8 mouse cellular contexts compared by ENCODE assay signal in genomic region chr5:149031199-149031750, GRCm38 (mm10). TPM values are rescaled to one million over a fixed set of nuclear protein-coding genes. Genes with fewer than 3 reads are reported as not detected.
DNase-seq lines count a peak whose midpoint lies in the region; ATAC-seq and TF ChIP-seq lines count a peak whose summit lies in the region.

No protein-coding gene starts in this region.

- no peaks in the 10 kb centered on the region for H3K9me3 ChIP-seq in embryonic facial prominence, embryonic 11.5 days (replicated peaks; ENCODE audit: control insufficient read depth, low read length)
- 0 out of 2 replicates have a peak, but pooled peaks cover 3% of the 10 kb centered on the region for H3K9me3 ChIP-seq in liver, embryonic 13.5 days (replicated peaks)

- no peaks in the 10 kb centered on the region for H3K36me3 ChIP-seq in embryonic facial prominence, embryonic 11.5 days (replicated peaks; ENCODE audit: control insufficient read depth, insufficient read depth, low read depth, low read length)
- no peaks in the 10 kb centered on the region for H3K36me3 ChIP-seq in kidney, adult 2 months (ENCODE audit: control insufficient read depth, insufficient read depth, low read length)
- no peaks in the 10 kb centered on the region for H3K36me3 ChIP-seq in liver, embryonic 13.5 days
- no peaks in the 10 kb centered on the region for H3K36me3 ChIP-seq in splenic B cell, adult 2 months (ENCODE audit: control insufficient read depth, insufficient read depth, low read length, poor library complexity, severe bottlenecking)

- H3K4me1 ChIP-seq in embryonic facial prominence, embryonic 11.5 days (ENCODE audit: control insufficient read depth, insufficient read depth, low read length): no peaks in the 10 kb centered on the region
- H3K4me1 ChIP-seq in kidney, adult 2 months (ENCODE audit: control insufficient read depth, insufficient read depth, low read length): no peaks in the 10 kb centered on the region
- peaks cover 32% of the 10 kb centered on the region for H3K4me1 ChIP-seq in liver, embryonic 13.5 days (replicated peaks)

- peak overlapping the region; percentile 25 for H3K4me3 ChIP-seq in embryonic facial prominence, embryonic 11.5 days (ENCODE audit: low read depth, low read length)
- peak overlapping the region; percentile 53 for H3K4me3 ChIP-seq in kidney, adult 2 months (ENCODE audit: insufficient read depth, low read depth, low read length)
- H3K4me3 ChIP-seq in liver, embryonic 13.5 days (replicated peaks): peak overlapping the region; percentile 62

- no peaks in the 10 kb centered on the region for H3K27me3 ChIP-seq in embryonic facial prominence, embryonic 11.5 days (ENCODE audit: control insufficient read depth, insufficient read depth, low read length)
- no peaks in the 10 kb centered on the region for H3K27me3 ChIP-seq in kidney, adult 2 months (replicated peaks; ENCODE audit: control insufficient read depth, insufficient read depth, low read length)
- H3K27me3 ChIP-seq in liver, embryonic 13.5 days: no peaks in the 10 kb centered on the region
- no peaks in the 10 kb centered on the region for H3K27me3 ChIP-seq in splenic B cell, adult 2 months (ENCODE audit: control insufficient read depth, insufficient read depth, low read length, poor library complexity, severe bottlenecking)

- TF ChIP-seq CTCF in kidney, adult 2 months (conservative IDR thresholded peaks at IDR 0.05; ENCODE audit: insufficient read depth, insufficient read length, low read depth, low read length): 0 out of 2 replicates have a peak, but pooled peaks have one; percentile 6

- peak; percentile 47 for DNase-seq in urinary bladder, postnatal 14 days (ENCODE audit: low spot score)
- DNase-seq in urinary bladder, postnatal 25 days (ENCODE audit: low spot score): no peak
- peak; percentile 56 for DNase-seq in embryonic facial prominence, embryonic 11.5 days (ENCODE audit: low spot score)
- DNase-seq in heart, adult 8-10 months (ENCODE audit: low spot score): peak; percentile 69
- peak; percentile 80 for DNase-seq in kidney, adult 2 months
- DNase-seq in liver, embryonic 13.5 days: peak; percentile 28
- DNase-seq in natural killer cell, adult 2 months (ENCODE audit: low spot score in 2 of 2): peak; percentile 45 to 67
- peak; percentile 81 for DNase-seq in splenic B cell, adult 2 months (ENCODE audit: low read depth, low spot score)

- peak; percentile 57 for ATAC-seq in embryonic facial prominence, embryonic 11.5 days (replicated peaks; ENCODE audit: insufficient number of reproducible peaks, low FRiP score, low TSS enrichment, low read depth)
- peak; percentile 68 for ATAC-seq in liver, embryonic 13.5 days (ENCODE audit: low read depth)

- 4% methylated on average over 29 of the region's 30 CpGs for WGBS in embryonic facial prominence, embryonic 11.5 days
- WGBS in kidney, adult 2 months: 1% methylated on average over 30 of the region's 30 CpGs
- 5% methylated on average over 30 of the region's 30 CpGs for WGBS in liver, embryonic 13.5 days (ENCODE audit: insufficient replicate concordance)

- peak; percentile 11 for TF ChIP-seq POLR2A in kidney, adult 2 months (IDR thresholded peaks at IDR 0.05; ENCODE audit: low read depth, low read length)

- H3K4me2 ChIP-seq in embryonic facial prominence, embryonic 11.5 days (ENCODE audit: low read depth, low read length): peak overlapping the region; percentile 35
- H3K4me2 ChIP-seq in liver, embryonic 13.5 days: peak overlapping the region; percentile 83

- H3K27ac ChIP-seq in embryonic facial prominence, embryonic 11.5 days (replicated peaks; ENCODE audit: low read depth, low read length): peak overlapping the region; percentile 66
- H3K27ac ChIP-seq in kidney, adult 2 months (ENCODE audit: insufficient read depth, low read depth, low read length): peak overlapping the region; percentile 86
- H3K27ac ChIP-seq in liver, embryonic 13.5 days: peak overlapping the region; percentile 59

- peak overlapping the region; percentile 55 for H3K9ac ChIP-seq in embryonic facial prominence, embryonic 11.5 days (replicated peaks; ENCODE audit: low read length)
- peak overlapping the region; percentile 76 for H3K9ac ChIP-seq in liver, embryonic 13.5 days

RNA-seq across cellular contexts. Expression of gene Gm42791, which starts 36.3 kb away (rescaled TPM):
- polyA plus RNA-seq in embryonic facial prominence, embryonic 11.5 days (2014; fragmentation: Nextera tagmentation; extraction: Ambion mirVana): not detected in 2 replicates
- total RNA-seq in heart, adult 8-10 months (2022): 1 to 10 TPM; 3.2 to 7.7 (median 7.3) TPM
- not detected in 2 replicates for polyA plus RNA-seq in kidney, adult 2 months (2012; rRNA removed)
- 0.32 and 0.86 TPM in 2 replicates for polyA plus RNA-seq in liver, embryonic 13.5 days (2015; fragmentation: Nextera tagmentation; extraction: Ambion mirVana)
